Mouse (Mus musculus) T-helper 2 cell (primary cell): ENCODE data around the gene Itch.
"Not testable (repeated sequence)": the region's sequence is repeated elsewhere in the genome, so short reads cannot be mapped to it uniquely, and the experiment has no call there.

Source experiments
- in situ Hi-C: fragments of 300-600 bp; cut with MboI, MseI; formaldehyde crosslinking; loops from one replicate; pipeline ENCODE4 v1.15.1; 2025; ENCODE audit warnings: high pct_unique_total_duplicates

The Itch gene

GRCm38 (mm10) chr2:155133011-155133976 lies at the start of gene Itch:
Gene Itch, plus strand, starts transcription at chr2:155133509.
- in situ Hi-C loops: no loop called here

- in situ Hi-C loops: loop anchor here (10.0 kb wide), 1 partner anchor 110 kb away; no protein-coding TSS in a partner anchor
These were observed 48.8 kb upstream of the Itch start for GRCm38 (mm10) chr2:155084546-155084945.

- in situ Hi-C loops: loop anchor here (10.0 kb wide), 1 partner anchor 108 kb away; no protein-coding TSS in a partner anchor
These were observed 47.0 kb upstream of the Itch start for GRCm38 (mm10) chr2:155086328-155086727.

GRCm38 (mm10) chr2:155088264-155088663 lies 45.0 kb upstream of the Itch start:
- in situ Hi-C loops: loop anchor here (10.0 kb wide), 1 partner anchor 107 kb away; no protein-coding TSS in a partner anchor

DNA sequence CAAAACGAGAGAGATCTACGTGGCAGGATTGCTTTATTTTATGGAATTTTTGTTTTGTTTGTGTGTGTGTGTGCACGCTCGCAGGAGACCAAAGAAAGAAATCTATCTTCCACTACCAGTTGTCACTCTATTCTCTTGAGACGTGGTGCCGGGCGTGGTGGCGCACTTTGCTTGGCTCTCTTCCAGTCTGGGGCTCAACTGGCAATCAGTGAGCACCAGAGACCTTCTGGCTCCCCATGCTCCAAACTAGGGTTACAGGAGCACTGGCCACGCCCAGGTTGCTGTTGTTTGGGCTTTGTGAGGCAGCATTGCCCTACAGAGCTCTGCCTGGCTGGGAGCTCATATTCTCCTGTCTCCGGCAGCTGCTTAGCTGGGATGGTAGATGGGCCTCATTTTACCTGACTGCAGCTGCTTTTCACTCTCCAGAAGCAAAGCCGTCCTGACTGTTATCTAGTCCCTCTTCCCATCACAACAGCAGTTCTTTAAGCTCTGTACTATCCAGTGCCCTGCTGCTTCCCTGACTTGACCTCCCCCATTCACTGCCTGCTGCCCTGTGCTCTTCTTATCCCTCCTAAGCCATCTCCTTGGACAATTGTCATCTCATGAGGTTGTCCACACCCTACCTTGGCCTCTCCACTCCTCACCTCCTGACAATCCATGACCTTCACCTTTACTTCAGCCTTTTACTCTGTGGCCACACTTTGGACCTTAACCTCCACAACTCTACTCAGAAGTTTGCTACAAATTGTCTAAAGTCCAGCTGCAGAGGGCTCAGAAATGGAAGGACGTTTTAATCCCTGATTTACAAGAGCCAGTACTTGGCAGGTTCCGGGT lies 42.2 kb upstream of the Itch start:
- in situ Hi-C loops: no loop called here

- in situ Hi-C loops: no loop called here
These were observed 41.6 kb upstream of the Itch start for GRCm38 (mm10) chr2:155091743-155092075.

DNA sequence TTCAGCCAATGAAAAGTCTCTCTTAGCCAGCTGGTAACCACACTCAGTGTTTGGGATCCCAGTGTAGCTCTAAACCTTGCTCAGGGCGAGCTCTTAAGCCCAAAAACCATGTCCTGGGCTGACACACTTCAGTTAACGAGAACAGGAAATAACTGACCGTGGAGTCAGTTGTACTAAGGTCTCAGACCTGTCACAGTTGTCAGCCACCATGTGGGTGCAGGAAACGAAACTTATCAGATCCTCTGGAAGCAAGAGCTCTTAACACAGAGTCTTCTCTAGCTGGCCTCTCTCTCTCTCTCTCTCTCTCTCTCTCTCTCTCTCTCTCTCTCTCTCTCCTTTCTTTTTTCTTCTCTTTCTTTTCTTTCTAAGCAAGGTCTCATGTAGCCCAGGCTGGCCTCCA lies 39.9 kb upstream of the Itch start:
- in situ Hi-C loops: no loop called here

GRCm38 (mm10) chr2:155098720-155099380 lies 34.5 kb upstream of the Itch start:
- in situ Hi-C loops: no loop called here

DNA sequence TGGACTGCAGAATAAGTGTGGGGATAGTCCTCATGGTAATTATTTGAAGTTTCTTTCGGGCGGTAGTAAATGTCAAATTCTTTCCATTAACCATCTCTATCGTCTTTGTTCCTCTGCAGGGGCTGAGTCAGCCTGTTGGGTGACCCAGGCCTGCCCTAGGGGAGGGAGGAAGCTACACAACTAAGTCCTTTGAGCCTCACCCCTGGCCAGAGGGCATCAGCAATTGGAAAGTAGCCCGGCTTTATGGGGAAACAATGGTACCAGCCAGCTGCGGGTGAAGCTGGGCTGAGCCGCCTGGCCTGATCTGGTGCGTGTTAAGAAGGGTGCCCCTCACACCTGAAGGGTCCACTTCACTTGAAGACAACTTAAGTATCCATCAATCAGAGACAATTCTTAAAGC lies 33.9 kb upstream of the Itch start:
- in situ Hi-C loops: no loop called here

DNA sequence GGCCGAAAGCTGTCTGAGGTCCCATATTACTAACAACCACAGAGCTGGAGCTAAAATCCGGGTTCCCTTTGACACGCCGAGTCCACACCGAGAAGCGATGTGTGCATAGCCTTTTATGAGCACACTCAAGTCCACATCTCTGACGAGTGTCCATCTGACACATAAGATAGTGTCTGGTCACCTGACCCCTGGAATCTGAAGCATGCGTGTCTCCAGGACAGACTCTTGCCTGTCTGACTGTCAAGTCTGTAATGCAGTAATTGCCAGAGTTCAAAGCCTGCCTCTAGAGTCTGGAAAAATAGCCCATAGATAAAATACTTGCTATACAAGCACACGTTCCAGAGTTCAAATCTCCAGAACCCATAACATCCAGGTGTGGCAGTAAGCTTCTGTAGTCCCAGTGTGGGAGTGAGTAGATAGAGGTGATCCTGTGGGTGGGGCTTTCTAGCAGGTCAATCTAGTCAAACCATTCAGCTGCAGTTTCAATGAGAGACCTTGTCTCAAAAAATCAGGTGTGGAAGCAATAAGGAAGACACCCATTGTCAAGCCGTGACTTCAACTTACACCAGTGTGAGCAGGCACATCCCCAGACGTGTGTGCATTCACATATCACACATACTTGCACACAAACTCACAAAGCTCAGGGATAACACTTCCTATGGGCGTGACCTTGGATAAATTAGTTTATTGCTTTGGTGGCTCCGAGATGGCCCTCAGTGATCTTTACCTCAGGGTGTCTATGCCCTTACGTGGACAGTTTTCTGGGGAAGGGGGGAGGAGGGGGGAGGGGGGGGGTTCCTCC lies 33.1 kb upstream of the Itch start:
- in situ Hi-C loops: no loop called here

DNA sequence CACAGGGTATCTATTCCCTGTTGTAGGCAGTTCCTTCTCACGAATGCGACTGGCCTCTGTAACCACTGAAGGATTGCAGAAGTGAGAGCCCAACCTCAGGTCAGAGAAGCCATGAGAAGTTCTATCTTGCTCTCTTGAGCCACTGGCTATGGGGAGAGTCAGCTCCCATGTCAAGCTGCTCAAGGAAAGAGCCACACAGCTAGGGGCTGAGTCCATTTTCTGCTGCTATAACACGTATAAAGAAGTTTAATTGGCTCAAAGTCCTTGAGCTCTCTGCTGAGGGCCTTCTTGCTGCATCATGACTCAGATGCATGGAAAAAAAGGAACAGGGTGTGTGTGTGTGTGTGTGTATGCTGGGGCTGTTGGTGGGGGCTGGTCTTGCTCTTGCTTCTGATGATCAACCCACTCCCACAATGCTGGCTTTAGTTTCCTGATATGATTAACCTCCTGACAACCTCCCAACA lies 32.5 kb upstream of the Itch start:
- in situ Hi-C loops: no loop called here

DNA sequence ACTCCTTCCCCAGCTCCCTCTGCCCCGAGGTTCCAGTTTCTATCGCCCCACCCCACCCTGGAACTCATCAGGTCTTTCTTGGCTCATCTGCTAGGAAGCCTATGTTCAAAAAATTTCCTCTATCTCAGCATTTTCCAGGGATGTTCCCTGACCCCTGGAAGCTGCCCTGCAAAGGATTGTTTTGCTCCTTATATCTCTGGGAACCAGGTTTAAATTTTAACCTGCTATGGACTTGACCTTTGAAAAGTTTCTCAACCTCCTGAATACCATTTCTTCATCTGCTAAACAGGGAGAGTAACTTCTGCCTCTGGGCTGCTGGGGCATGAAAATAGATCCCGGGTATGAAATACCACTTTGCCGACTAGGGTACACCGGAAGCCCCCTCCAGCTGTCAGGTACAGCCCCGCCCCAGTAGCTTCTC lies 31.5 kb upstream of the Itch start:
- in situ Hi-C loops: no loop called here

GRCm38 (mm10) chr2:155103607-155104006 lies 29.7 kb upstream of the Itch start:
- in situ Hi-C loops: no loop called here

DNA sequence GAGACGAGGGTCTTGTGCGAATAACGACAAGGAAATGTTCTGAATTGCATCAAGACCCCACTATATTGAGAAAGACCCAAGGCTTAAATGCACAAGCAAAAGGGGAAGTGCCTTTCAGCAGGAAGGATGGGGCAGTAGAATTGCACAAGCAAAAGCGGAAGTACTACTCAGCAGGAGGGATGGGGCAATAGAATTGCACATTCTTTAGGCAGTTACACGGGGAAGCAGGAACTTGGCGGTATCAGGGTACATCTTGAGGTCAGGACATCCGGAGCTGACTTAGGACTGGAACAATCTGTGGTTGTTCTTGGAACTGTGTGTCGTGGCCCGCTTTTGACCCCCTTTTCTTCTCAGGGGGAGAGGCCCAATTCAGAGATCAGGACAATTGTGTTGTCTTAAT lies 26.0 kb upstream of the Itch start:
- in situ Hi-C loops: not testable (repeated sequence)

DNA sequence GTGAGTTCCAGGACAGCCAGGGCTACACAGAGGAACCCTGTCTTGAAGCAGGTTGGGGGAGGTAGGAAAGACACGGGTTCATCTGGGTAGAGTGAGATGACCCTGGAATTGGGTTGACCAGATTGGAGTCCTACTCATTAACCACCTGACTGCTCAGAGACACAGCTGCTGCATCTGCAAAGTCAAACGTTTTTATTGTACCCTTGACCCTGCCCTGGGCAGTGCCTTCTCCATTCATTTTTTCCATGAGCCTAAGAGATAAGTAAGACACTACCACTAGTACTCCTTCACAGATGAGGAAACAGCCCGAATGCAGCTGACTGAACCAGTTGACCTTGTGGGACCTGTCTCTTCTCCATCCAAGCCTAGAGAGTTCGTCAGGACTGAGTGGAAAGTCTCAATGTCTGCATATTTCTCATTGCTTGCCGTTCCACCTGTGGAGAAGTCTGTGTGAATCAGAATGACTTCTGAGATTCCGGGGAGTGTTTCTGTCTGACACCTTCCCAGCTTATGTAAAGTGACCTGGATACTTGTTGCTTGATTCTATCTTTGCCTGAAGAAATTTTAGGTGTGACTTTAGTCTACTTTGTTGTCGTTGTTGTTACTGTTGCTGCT lies 18.0 kb upstream of the Itch start:
- in situ Hi-C loops: no loop called here

DNA sequence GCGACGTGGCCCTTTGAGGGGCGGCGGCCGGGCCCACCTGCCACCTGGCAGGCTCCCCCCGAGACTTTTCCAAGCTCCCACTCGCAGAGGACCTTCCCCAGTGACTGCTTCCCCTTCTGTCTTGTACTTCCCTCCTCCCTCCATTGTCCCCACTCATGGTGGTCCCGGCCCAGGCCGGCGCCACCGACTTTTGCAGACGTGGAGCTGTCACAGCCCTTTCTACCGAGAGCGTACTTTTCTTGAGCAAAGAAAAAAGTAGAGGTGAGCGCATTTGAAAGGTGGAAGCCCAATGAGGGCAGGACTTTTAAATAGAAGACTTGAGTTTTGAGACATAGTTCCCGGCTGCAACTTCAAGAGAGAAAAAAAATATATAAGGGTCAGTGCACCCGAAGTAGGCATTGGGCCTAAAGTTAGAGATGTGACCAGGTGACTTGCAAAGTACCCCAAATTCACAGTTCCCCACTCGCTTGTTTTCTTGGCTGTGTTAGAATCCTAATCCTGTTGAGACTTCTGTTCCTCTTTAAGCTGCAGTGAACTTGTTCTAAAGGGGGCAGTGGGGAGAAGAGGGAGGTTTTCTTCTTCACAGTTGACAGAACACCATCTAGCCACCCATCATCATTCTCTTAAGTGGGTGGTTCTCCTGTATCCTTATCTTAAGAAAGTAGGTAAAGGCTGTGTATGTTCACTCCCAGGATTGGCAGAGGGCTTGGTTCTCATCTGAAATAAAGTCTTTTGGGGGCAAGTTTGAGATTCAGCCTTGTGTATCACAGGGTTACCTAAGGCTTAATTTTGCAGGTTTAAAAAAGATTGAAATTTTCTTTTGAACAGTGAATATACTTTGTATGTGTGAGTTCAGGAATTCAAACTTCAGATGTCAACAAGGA lies 910 bp downstream of the Itch start:
- in situ Hi-C loops: no loop called here

- in situ Hi-C loops: no loop called here
These were observed 1.8 kb downstream of the Itch start for GRCm38 (mm10) chr2:155135092-155135491.

GRCm38 (mm10) chr2:155135534-155135933 lies 2.2 kb downstream of the Itch start:
- in situ Hi-C loops: no loop called here

- in situ Hi-C loops: no loop called here
These were observed 7.7 kb downstream of the Itch start for GRCm38 (mm10) chr2:155140986-155141385.
